Mouse (Mus musculus) layer of hippocampus, adult 2 months (tissue): ENCODE measurements around the gene Tacc2. TPM values are rescaled to one million over a fixed set of nuclear protein-coding genes. Genes with fewer than 3 reads are reported as not detected.

Source experiments
- DNase-seq, 2 experiments: peaks; one replicate each; pipeline ENCODE4 v3.0.0; 2022; ENCODE audit warnings: low spot score in 2 of 2
- H3K27ac ChIP-seq: fragments of 200-600 bp; 2 replicates; pipeline ENCODE4 v1.8.1; 2022
- H3K4me3 ChIP-seq: fragments of 200-600 bp; 2 replicates; pipeline ENCODE4 v1.8.1; 2022; ENCODE audit warnings: mild to moderate bottlenecking
- CTCF ChIP-seq: fragments of 200-600 bp; conservative IDR thresholded peaks from 2 replicates; pipeline ENCODE4 v1.8.1; 2022; ENCODE audit warnings: antibody characterized with exemption, mild to moderate bottlenecking, moderate library complexity
- total RNA-seq, 2 experiments: library from RNA; stranded (reverse); gene quantifications; 2 replicates each; pipeline ENCODE4 v1.2.3; 2021

Tacc2 gene
- total RNA-seq, 2 experiments from 2014 or later = 79.5 to 82.0 TPM

DNA sequence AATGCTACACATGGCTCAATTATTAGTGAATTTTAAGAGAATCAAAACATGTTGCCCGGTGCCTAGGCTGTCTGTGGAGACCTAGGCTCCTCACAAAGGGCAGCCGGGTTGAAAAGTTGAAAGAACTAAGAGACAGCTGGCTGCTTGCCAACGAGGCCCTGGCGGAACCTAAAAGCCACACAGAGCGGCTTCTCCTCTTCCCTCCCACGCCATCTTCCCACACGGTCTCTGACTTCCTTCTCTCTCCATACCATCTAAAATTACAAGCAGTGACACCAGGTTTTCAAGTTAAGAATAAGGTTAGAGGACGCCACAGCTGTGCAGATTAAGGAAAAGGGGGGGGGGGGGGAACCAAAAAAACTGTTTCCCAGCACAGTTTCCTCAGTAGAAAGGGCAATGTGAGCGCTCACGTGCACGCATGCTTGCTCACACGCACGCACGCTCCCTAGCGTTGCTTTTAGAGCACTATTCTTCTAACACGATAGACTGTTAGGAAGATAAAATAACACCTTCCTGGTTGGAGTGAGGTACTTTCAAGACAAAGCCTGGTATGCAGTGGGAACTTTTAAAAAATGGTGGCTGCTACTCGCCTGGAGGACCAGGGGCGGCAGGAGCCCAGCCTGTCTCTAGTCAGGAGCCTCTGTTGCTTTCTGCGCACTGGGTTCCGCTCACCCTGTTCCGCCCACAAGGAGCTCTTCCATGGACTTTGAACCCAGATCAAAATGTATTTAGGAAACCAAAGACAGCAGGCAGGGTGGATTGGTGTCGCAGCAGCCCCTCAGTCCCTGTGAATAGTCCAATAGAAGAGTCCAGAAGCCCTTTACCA, 54.5 kb downstream of the Tacc2 start:
- H3K4me3 ChIP-seq = no peak overlapping the region
- TF ChIP-seq CTCF = no peak
- no peak overlapping the region for H3K27ac ChIP-seq
- no peak for DNase-seq

- no peak for TF ChIP-seq CTCF
- no peak for DNase-seq
- Histone ChIP-seq H3K27ac (no peak overlapping the region), H3K4me3 (no peak overlapping the region)
These were observed 55.1 kb downstream of the Tacc2 start for GRCm38 (mm10) chr7:130632379-130632732.

DNA sequence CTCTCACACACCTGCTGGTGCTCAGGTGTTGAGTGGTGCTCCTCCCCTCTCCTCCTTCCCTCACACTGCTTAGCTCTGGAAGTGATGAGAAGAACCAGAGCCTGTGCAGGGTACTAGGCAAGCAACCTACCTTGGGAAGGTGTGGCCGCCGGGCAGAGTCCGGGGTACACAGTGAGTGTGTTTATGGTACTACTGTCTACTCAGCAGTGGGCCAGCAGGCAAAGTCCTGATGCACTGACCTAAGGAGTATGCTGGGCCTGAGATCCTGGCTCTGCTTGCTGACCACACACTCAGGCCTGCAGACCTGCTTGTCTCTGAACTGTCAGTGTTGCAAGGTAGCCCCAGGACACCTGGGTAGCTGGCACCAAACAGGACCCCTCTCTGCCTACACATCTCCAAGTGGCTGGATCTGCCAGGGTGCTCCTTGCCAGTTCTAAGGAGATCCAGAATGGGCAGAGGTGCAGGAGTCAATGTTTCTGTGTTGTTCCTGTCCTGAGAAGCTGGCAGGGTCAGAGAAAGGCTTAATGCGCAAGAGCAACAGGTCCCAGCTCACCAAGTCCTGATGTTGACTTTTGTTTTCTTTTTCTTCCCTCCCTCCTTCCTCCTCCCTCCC, 57.1 kb downstream of the Tacc2 start:
- DNase-seq = no peak
- no peak for TF ChIP-seq CTCF

DNA sequence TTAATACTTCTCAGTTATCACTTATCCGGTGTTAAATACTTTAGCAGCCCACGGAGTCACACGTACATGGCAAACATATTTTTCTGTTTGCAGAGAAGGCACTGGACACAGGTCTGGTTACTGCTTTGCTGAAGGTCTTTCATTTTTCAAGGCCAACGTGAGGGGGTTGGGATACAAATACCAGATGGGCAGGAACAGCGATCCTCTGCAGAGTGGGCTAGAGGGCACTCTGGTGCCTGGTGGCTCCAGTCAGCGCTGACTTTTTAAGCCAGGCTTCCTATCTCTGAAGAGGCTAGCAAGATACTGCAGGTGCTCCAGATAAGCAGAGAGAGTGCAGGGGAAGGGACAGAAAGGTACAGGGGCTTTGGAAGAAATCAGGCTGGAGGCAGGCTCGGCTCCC, 58.0 kb downstream of the Tacc2 start:
- H3K4me3 ChIP-seq = no peak overlapping the region
- DNase-seq = no peak
- H3K27ac ChIP-seq = no peak overlapping the region
- no peak for TF ChIP-seq CTCF

More for the DNA sequence above, 57.1 kb downstream of the Tacc2 start:
- Histone ChIP-seq H3K4me3 (no peak overlapping the region), H3K27ac (no peak overlapping the region)

- H3K27ac ChIP-seq = no peak overlapping the region
- H3K4me3 ChIP-seq = no peak overlapping the region
- no peak for DNase-seq
- TF ChIP-seq CTCF = no peak
These were observed 59.0 kb downstream of the Tacc2 start for GRCm38 (mm10) chr7:130636274-130636673.

- no peak for DNase-seq
- H3K4me3 ChIP-seq = no peak overlapping the region
- no peak overlapping the region for H3K27ac ChIP-seq
- no peak for TF ChIP-seq CTCF
These were observed 59.7 kb downstream of the Tacc2 start for GRCm38 (mm10) chr7:130636902-130637301.

DNA sequence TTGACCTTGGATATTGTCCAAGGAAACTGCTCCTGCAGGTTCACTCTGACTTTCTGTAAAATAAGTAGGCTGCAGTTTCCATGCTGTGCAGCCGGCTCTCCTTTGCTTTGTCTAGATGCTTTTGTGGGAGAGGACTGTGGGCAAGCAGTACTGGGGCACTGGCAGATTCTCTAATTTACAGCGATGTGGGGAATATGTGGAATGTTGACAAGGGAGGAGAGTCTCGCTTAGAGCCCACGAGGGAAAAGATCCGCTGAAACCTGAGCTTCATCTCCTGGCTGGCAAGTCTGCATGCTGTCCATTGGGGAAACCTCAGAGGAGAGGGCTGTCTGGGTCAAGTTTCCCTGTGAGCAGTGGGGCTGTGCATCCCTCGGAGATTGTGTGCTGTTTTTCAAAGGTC, 60.6 kb downstream of the Tacc2 start:
- no peak for TF ChIP-seq CTCF
- no peak for DNase-seq
- H3K4me3 ChIP-seq = no peak overlapping the region
- H3K27ac ChIP-seq = no peak overlapping the region

DNA sequence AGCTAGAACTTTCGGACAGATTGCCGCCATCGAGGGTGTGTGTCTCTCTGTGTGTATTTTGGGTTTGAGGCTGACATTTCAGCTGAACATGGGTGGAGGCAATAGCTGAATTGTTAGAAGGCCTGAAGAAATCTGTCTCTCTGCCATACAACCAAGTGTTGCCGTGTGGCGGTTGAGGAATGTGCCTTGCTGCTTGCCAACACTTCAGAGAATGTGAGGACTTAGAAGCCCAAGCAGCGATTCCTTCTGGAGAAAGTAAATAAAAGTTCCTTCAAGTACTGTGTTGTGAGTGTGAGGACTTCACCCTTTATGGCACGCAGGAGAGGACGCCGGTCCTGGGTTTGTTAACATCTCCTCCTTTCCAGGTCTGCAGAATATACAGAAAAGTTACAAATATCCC, 63.4 kb downstream of the Tacc2 start:
- H3K4me3 ChIP-seq = no peak overlapping the region
- H3K27ac ChIP-seq = no peak overlapping the region
- peak in 1 of 2 experiments; percentile 49 for DNase-seq
- no peak for TF ChIP-seq CTCF

DNA sequence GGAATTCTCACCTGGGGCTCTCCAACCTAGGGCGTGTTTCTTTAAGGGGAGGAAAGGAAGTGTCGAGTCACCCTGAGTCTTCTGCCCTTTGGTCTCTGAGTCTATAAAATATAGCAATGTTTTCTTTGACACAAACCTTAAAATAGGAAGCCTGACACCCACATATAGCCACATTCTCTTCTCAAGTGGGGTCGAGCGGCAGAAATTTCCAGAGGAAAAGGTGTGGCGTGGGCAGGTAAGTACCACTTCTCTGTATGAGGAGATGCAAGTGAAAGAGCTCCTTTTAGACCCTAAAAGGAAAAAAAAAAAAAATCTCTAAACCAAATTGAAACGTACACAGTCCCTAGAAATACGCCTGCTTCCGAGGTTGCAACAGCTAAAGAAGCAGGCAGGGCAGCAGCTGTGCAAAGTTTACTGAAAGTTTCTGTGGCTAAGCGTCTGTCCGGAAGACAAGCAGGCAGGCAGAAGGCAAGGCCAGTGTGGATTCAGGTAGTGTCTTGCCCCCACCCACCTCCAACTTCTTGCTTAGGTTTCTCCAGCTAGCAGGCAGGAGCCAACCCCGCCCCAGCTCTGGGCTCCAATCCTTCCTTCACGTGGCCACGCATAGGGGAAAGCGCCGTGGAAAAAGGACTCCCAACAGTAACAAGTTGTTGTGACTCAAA, 68.2 kb downstream of the Tacc2 start:
- Histone ChIP-seq H3K27ac (peak overlapping the region; percentile 75), H3K4me3 (peak overlapping the region; percentile 64)
- DNase-seq = no peak
- no peak for TF ChIP-seq CTCF

DNA sequence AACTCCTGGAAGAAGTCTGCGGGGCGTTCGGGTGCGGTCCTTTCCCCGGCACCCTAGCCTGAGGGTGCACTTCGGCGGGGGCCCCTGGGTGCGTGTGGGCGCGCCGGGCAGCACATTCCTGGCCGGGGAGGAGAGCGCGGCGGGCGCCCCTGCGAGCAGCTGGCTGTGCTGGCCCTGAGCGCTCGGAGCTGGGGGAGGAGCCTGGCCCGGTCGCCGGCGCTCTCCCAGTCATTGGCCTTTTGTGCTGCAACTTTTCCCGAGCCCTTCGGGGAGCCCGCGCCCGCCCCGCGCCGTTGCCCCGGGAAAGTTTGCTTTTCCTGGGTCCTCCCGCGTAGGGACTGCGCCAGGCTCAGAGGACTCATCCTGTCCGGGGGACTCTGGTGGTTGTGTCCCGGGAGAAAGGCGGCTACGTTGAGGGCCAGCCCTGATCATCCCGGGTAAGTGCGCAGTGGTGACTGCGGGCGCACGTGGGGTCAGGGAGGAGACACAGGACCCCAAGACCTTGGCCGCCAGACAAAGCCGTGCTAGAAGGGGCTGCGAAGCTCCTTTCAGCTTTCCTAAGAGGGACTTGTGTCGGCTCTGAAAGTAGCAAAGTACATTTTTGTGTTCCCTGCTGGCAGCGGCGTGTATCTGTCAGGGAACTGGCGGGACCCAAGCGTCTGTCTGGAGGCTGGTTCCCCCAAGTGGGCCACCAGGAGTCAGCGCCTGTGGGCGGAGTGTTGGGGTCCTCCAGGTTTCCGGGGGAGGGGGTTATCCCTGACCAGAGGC, 68.9 kb downstream of the Tacc2 start:
- peak overlapping the region; percentile 75 for H3K27ac ChIP-seq
- peak overlapping the region; percentile 64 for H3K4me3 ChIP-seq
- no peak for DNase-seq
- TF ChIP-seq CTCF = peak; percentile 53

DNA sequence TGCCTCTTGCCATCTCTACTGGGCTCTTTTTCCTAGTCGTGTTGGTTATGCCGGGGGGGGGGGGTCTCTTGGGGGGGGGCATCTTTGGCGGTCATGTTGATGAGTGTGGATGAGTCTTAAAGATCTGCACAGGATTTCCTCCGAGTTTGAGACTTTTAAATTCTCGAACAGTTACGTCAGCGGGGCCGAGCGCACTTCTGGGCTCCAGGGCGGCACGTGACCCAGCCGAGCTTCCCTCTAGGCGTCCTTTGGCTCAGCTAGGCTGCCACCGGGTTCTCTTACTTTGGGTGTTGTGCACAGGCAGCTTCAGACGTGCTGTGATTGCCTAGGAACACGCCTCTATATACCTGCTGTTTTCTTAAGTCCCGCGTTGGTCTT, 69.5 kb downstream of the Tacc2 start:
- Histone ChIP-seq H3K27ac (peak overlapping the region; percentile 75; the same call in 1 of the 2 replicates), H3K4me3 (peak overlapping the region; percentile 64)
- DNase-seq = no peak
- no peak for TF ChIP-seq CTCF

GRCm38 (mm10) chr7:130648061-130648460, 70.8 kb downstream of the Tacc2 start:
- Histone ChIP-seq H3K27ac (no peak overlapping the region), H3K4me3 (no peak overlapping the region)
- TF ChIP-seq CTCF = peak; percentile 34
- DNase-seq = no peak

DNA sequence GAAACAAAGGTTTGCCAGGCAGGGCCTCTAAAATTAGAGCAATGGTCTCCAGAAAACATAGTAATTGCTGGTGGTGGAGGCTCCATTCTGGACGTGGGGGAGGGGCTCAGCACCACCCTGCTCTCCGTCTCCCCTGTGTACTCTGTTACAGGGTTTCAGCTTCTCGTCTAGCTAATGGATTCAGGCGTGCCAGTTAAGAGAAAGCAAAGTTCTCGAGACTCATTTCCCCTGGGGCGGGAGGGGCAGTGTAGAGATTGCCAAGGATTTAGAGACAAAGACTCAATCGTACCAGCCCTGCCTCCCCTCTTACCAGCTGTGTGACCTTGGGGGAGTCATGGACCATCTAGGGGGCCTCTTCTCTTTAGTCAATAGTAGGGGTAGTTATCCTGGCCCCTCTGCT, 72.0 kb downstream of the Tacc2 start:
- DNase-seq = no peak
- no peak overlapping the region for H3K4me3 ChIP-seq
- no peak overlapping the region for H3K27ac ChIP-seq
- no peak for TF ChIP-seq CTCF
